Mouse (Mus musculus) stomach, embryonic 14.5 days (tissue): Measurements from ENCODE around the gene Appbp2. TPM values are rescaled to one million over a fixed set of nuclear protein-coding genes. Genes with fewer than 3 reads are reported as not detected.
A peak's percentile ranks its signal among the peaks of the same experiment; 100 is the strongest.

ENCODE experiments used
- ATAC-seq: fragments of 200-750 bp; cut with Nextera tagmentation; 2 replicates; pipeline ENCODE4 v1.8.0; 2017; ENCODE audit warnings: low read depth, moderate TSS enrichment; ENCODE audit not compliant: insufficient number of reproducible peaks, insufficient read depth, low FRiP score
- H3K27ac ChIP-seq: fragments of 300-500 bp; sonication (generic); 2 replicates; pipeline ENCODE4 v1.5.1; 2014; ENCODE audit warnings: mild to moderate bottlenecking, low read length, moderate library complexity, mixed read lengths
- H3K27me3 ChIP-seq: fragments of 300-500 bp; sonication (generic); 2 replicates; pipeline ENCODE4 v1.6.1; 2014; ENCODE audit warnings: low read length, control low read depth, mixed read lengths; ENCODE audit not compliant: control insufficient read depth, insufficient read depth
- H3K36me3 ChIP-seq: fragments of 300-500 bp; sonication (generic); 2 replicates; pipeline ENCODE4 v1.6.1; 2014; ENCODE audit warnings: mild to moderate bottlenecking, control low read depth, low read length, moderate library complexity, mixed read lengths; ENCODE audit not compliant: control insufficient read depth, insufficient read depth
- H3K4me1 ChIP-seq: fragments of 300-500 bp; sonication (generic); 2 replicates; pipeline ENCODE4 v1.6.1; 2014; ENCODE audit warnings: low read length, control low read depth, mixed read lengths; ENCODE audit not compliant: control insufficient read depth, insufficient read depth
- H3K4me2 ChIP-seq: fragments of 300-500 bp; sonication (generic); replicated peaks from 2 replicates; pipeline ENCODE4 v1.6.1; 2014; ENCODE audit warnings: low read depth, low read length, control low read depth
- H3K4me3 ChIP-seq: fragments of 300-500 bp; sonication (generic); 2 replicates; pipeline ENCODE4 v1.5.1; 2014; ENCODE audit warnings: low read depth, low read length, control low read depth
- H3K9ac ChIP-seq: fragments of 300-500 bp; sonication (generic); replicated peaks from 2 replicates; pipeline ENCODE4 v1.6.1; 2014; ENCODE audit warnings: low read depth, mild to moderate bottlenecking, control low read depth, low read length, moderate library complexity, mixed read lengths
- H3K9me3 ChIP-seq: fragments of 300-500 bp; sonication (generic); 2 replicates; pipeline ENCODE4 v1.6.1; 2016; ENCODE audit warnings: low read depth, low read length, control low read depth; ENCODE audit not compliant: control insufficient read depth
- WGBS: fragments of 180-500 bp; shearing (Covaris S2); extraction: QIAGEN DNeasy Blood & Tissue Kit; methylation state at CpG from one replicate; pipeline ENCODE4 v1.1.7; 2014; 5-methylcytosine and 5-hydroxymethylcytosine counted together
- polyA plus RNA-seq: library from polyadenylated mRNA; unstranded; fragments of >200 nt; fragmentation: Nextera tagmentation; extraction: Ambion mirVana; gene quantifications from 2 replicates; pipeline ENCODE4 v1.2.1, GENCODE M21; 2014

Appbp2 gene
- polyA plus RNA-seq, result 51.4 and 52.4 TPM in 2 replicates

DNA sequence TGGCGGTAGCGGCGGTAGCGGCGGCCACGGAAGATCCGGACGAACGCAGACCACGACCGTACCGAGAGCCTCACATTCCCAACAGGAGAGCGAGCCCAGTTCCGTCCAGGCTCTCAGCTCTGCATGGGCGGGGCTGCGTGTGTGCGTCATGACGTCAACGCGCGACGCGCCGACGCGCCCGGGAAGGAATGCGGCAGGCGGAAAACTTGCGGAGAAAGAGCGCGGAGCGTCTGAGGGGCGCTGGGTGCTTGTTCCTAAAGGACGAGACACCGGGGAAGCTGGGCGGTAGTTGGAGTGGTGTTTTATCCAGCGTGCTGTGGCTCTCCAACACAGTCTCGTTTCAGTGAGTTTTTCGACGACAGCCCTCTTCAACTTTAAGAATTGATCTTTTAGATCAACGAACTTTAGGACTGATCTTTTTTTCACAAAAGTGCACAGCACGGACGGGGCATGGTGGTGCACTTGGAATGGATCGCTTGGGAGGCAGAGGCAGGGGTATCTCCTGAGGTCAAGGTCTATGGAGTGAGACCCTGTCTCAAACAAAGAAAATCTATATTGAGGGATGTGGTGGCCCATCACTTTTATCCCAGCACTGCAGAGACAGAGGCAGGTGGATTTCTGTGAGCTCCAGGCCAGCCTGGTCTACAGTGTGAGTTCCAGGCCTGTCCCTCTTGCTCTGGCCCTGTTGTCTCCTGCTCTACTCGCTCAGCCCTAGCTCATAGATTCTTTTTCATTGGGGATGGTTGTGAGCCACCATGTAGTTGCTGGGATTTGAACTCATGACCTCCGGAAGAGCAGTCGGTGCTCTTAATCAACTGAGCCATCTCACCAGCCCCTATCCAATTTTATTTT, at the start of gene Appbp2:
TSS of gene Appbp2 (minus strand) at position 141 of the 852 bp plus-strand sequence.
- no peaks in the 10 kb centered on the region for H3K9me3 ChIP-seq
- 6% methylated on average over 48 of the region's 48 CpGs for WGBS
- H3K4me1 ChIP-seq, result peaks cover 4% of the 10 kb centered on the region; the same call in 1 of the 2 replicates
- peak within 1 kb of the TSS; percentile 96 for H3K9ac ChIP-seq
- no peaks in the 10 kb centered on the region for H3K27me3 ChIP-seq
- H3K4me3 ChIP-seq, result peak within 1 kb of the TSS; percentile 89
- peak; percentile 95 for ATAC-seq
- H3K36me3 ChIP-seq, result no peaks in the 10 kb centered on the region
- H3K27ac ChIP-seq, result peak within 1 kb of the TSS; percentile 99
- H3K4me2 ChIP-seq, result peak within 1 kb of the TSS; percentile 79

DNA sequence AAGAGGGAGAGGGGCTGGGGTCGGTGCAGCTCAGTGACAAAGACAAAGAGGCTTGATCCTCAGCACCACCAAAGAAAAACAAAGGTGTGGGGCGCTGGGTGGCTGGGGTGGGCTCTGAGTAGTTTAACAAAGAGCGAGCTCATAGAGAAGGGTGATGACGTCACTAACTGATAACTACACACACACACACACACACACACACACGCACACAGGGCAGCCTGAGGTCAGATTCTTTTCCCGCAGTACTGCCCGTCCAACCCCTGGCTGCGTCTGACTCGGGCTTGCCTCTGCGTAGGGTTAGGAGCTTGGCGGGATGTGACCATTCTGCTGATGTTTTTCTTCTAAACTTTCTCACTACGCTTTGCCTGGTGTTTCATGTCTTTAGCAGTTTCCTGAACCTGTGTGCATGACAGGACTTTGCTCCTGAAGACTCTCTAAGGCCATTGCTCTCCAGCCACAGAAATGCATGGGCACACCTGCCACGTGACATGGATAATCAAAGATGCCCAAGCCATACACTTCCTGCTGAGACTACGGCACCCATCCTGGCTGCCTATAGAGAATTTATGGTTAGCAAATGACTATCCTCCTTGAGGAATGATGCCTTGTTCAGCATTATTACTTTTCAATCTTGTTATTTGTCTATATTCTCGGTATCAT, 46.4 kb upstream of the Appbp2 start:
- no peaks in the 10 kb centered on the region for H3K9me3 ChIP-seq
- no peak overlapping the region for H3K4me3 ChIP-seq
- WGBS, result 51% methylated on average over 15 of the region's 15 CpGs
- peak; percentile 33; the same call in 1 of the 2 replicates for ATAC-seq
- H3K4me2 ChIP-seq, result no peak overlapping the region
- no peak overlapping the region for H3K27ac ChIP-seq
- H3K27me3 ChIP-seq, result no peaks in the 10 kb centered on the region
- no peaks in the 10 kb centered on the region for H3K36me3 ChIP-seq
- H3K9ac ChIP-seq, result no peak overlapping the region
- H3K4me1 ChIP-seq, result no peaks in the 10 kb centered on the region

DNA sequence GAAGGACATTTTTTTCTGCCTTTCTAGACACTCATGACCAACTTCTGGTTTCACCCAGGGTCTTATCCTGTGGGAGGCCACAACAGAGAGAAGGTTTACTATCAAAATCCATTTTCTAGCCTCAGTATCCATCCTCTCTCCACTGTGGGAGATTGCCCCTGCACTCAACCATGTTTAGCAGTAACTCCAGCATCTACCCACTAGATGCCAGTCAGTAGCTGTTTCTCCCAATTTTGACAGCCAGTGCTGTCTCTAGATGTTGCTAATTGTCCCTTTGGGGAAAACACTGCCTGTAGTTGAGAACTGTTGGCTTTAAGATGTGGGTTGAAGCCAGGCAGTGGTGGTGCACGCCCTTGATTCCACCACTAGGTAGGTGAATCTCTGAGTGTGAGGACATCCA, 43.2 kb upstream of the Appbp2 start:
- Histone ChIP-seq H3K27me3 (no peaks in the 10 kb centered on the region), H3K27ac (no peak overlapping the region), H3K4me1 (no peaks in the 10 kb centered on the region), H3K36me3 (no peaks in the 10 kb centered on the region), H3K4me2 (no peak overlapping the region), H3K9me3 (no peaks in the 10 kb centered on the region), H3K9ac (no peak overlapping the region), H3K4me3 (no peak overlapping the region)
- ATAC-seq, result no peak
- 71% methylated on average over 1 of the region's 1 CpGs for WGBS

DNA sequence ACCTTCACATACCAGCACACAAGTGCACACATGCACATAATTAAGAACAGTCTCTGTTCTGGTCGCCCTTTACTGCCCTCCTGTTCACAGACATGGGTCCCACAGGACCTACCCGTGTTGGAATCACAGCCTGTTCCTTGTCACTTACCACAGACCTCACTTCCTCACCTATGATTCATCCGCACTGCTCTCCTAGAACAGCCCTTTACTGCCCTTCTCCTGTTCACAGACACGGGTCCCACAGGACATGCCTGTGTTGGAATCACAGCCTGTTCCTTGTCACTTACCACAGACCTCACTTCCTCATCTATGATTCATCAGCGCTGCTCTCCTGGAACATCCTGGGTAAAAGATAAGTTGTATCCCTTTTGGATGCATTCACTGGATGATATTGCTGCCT, 42.7 kb upstream of the Appbp2 start:
- WGBS, result 65% methylated on average over 5 of the region's 5 CpGs
- no peak overlapping the region for H3K27ac ChIP-seq
- no peak overlapping the region for H3K4me2 ChIP-seq
- H3K27me3 ChIP-seq, result no peaks in the 10 kb centered on the region
- no peak overlapping the region for H3K9ac ChIP-seq
- no peak for ATAC-seq
- no peaks in the 10 kb centered on the region for H3K36me3 ChIP-seq
- H3K4me3 ChIP-seq, result no peak overlapping the region
- H3K4me1 ChIP-seq, result no peaks in the 10 kb centered on the region
- H3K9me3 ChIP-seq, result no peaks in the 10 kb centered on the region

DNA sequence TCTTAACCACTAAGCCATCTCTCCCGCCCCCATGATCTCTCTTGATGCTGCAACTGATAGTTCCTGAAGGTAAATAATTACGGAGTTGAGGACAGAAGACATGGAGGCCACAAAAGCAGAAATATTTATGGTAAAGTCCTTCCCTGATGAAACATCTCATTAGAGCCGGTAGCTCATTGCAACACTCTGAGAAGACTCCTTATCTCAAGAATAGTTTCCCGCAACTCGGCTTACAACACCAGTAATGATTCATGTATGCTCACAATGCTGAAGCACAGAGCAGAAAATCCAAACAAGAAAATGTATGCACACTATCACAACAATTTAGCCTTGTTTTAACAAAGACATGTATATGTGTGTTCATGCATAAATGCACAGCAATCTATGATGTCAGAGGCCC, 40.2 kb upstream of the Appbp2 start:
- WGBS, result 87% methylated on average over 5 of the region's 5 CpGs

GRCm38 (mm10) chr11:85273299-85273698, 38.4 kb upstream of the Appbp2 start:
- WGBS, result 72% methylated on average over 6 of the region's 6 CpGs
- H3K27me3 ChIP-seq, result no peaks in the 10 kb centered on the region
- no peak overlapping the region for H3K4me2 ChIP-seq
- no peaks in the 10 kb centered on the region for H3K36me3 ChIP-seq
- H3K4me3 ChIP-seq, result no peak overlapping the region
- no peaks in the 10 kb centered on the region for H3K9me3 ChIP-seq
- no peak overlapping the region for H3K27ac ChIP-seq
- H3K9ac ChIP-seq, result no peak overlapping the region
- ATAC-seq, result no peak
- H3K4me1 ChIP-seq, result no peaks in the 10 kb centered on the region

More for the DNA sequence above, 40.2 kb upstream of the Appbp2 start:
- Histone ChIP-seq H3K27me3 (no peaks in the 10 kb centered on the region), H3K4me3 (no peak overlapping the region), H3K9ac (no peak overlapping the region), H3K36me3 (no peaks in the 10 kb centered on the region), H3K27ac (no peak overlapping the region), H3K4me2 (no peak overlapping the region), H3K9me3 (no peaks in the 10 kb centered on the region), H3K4me1 (no peaks in the 10 kb centered on the region)
- no peak for ATAC-seq

GRCm38 (mm10) chr11:85270631-85271030, 35.7 kb upstream of the Appbp2 start:
- Histone ChIP-seq H3K9me3 (no peaks in the 10 kb centered on the region), H3K4me1 (no peaks in the 10 kb centered on the region), H3K4me2 (no peak overlapping the region), H3K9ac (no peak overlapping the region), H3K27ac (no peak overlapping the region), H3K27me3 (no peaks in the 10 kb centered on the region), H3K36me3 (no peaks in the 10 kb centered on the region), H3K4me3 (no peak overlapping the region)
- no peak for ATAC-seq
- 64% methylated on average over 3 of the region's 3 CpGs for WGBS

- Histone ChIP-seq H3K4me1 (no peaks in the 10 kb centered on the region), H3K4me2 (no peak overlapping the region), H3K27ac (no peak overlapping the region), H3K9me3 (no peaks in the 10 kb centered on the region), H3K27me3 (no peaks in the 10 kb centered on the region), H3K36me3 (no peaks in the 10 kb centered on the region), H3K9ac (no peak overlapping the region), H3K4me3 (no peak overlapping the region)
- no peak for ATAC-seq
- WGBS, result 86% methylated on average over 1 of the region's 1 CpGs
These were observed 32.5 kb upstream of the Appbp2 start for GRCm38 (mm10) chr11:85267393-85267792.
